Mouse (Mus musculus) urinary bladder, postnatal 25 days (tissue): ENCODE results near the gene Pnisr.
A peak's percentile ranks its signal among the peaks of the same experiment; 100 is the strongest.

Experiments used
- DNase-seq: peaks from one replicate; pipeline ENCODE4 v3.0.0; 2022; ENCODE audit warnings: low spot score

Gene Pnisr

GRCm38 (mm10) chr4:21847481-21848286, at the start of gene Pnisr:
TSS of gene Pnisr (plus strand) at chr4:21847583.
- peak; percentile 93 for DNase-seq

- no peak for DNase-seq
Observed at GRCm38 (mm10) chr4:21801013-21801412, 46.4 kb upstream of the Pnisr start.

- no peak for DNase-seq
Observed at GRCm38 (mm10) chr4:21801620-21802019, 45.8 kb upstream of the Pnisr start.

GRCm38 (mm10) chr4:21807204-21807603, 40.2 kb upstream of the Pnisr start:
- no peak for DNase-seq

- DNase-seq = no peak
Observed at GRCm38 (mm10) chr4:21810608-21811007, 36.8 kb upstream of the Pnisr start.

GRCm38 (mm10) chr4:21812635-21813034, 34.7 kb upstream of the Pnisr start:
- no peak for DNase-seq

- DNase-seq = peak; percentile 11
Observed at GRCm38 (mm10) chr4:21814029-21814428, 33.4 kb upstream of the Pnisr start.

- no peak for DNase-seq
Observed at GRCm38 (mm10) chr4:21826616-21827015, 20.8 kb upstream of the Pnisr start.

- no peak for DNase-seq
Observed at GRCm38 (mm10) chr4:21832844-21833243, 14.5 kb upstream of the Pnisr start.

- peak; percentile 88 for DNase-seq
Observed at GRCm38 (mm10) chr4:21848287-21848630, 876 bp downstream of the Pnisr start.

GRCm38 (mm10) chr4:21857481-21857880, 10.1 kb downstream of the Pnisr start:
- DNase-seq = no peak

GRCm38 (mm10) chr4:21865226-21865625, 17.8 kb downstream of the Pnisr start:
- DNase-seq = no peak

- no peak for DNase-seq
Observed at GRCm38 (mm10) chr4:21878776-21879175, 31.4 kb downstream of the Pnisr start.

- DNase-seq = peak; percentile 69
Observed at GRCm38 (mm10) chr4:21879565-21880220, 32.3 kb downstream of the Pnisr start, which contains the start of gene Coq3. TSS of gene Coq3 (plus strand) at chr4:21879673.

GRCm38 (mm10) chr4:21882806-21883205, 35.4 kb downstream of the Pnisr start:
- DNase-seq = no peak

GRCm38 (mm10) chr4:21885831-21886230, 38.4 kb downstream of the Pnisr start:
- no peak for DNase-seq
